Comparison of ENCODE assay signal across 28 mouse cellular contexts in genomic region chr8:6227901-6228300, GRCm38 (mm10).
DNase-seq lines count a peak whose midpoint lies in the region; ATAC-seq and TF ChIP-seq lines count a peak whose summit lies in the region.
"Had no signal": no experiment of that assay in that cellular context is flagged by ENCODE, and none has a peak within 500 bp of the region (broad histone marks: within the 10 kb centered on the region; RNA-seq: fewer than 3 reads in every experiment).

No protein-coding gene starts in this region.

- H3K27me3 ChIP-seq in forebrain, embryonic 14.5 days (replicated peaks; ENCODE audit: control insufficient read depth, insufficient read depth, low read length) = no peaks in the 10 kb centered on the region
- H3K27me3 ChIP-seq in forebrain, embryonic 10.5 days (ENCODE audit: poor library complexity, severe bottlenecking) = no peaks in the 10 kb centered on the region
- no peaks in the 10 kb centered on the region for H3K27me3 ChIP-seq in midbrain, postnatal 0 days (ENCODE audit: insufficient read depth, low read length)
- H3K27me3 ChIP-seq in midbrain, embryonic 16.5 days (ENCODE audit: control insufficient read depth, insufficient read depth, low read depth, low read length) = no peaks in the 10 kb centered on the region
- H3K27me3 ChIP-seq: CH12.LX; embryonic facial prominence, embryonic 13.5 days; forebrain, embryonic 12.5 days; hindbrain, embryonic 12.5 days; limb, embryonic 12.5 days; megakaryocyte, embryonic 14.5 days; neural tube, embryonic 13.5 days had no signal

- H3K4me2 ChIP-seq in forebrain, embryonic 14.5 days (ENCODE audit: low read length) = no peak overlapping the region
- no peak overlapping the region for H3K4me2 ChIP-seq in midbrain, postnatal 0 days (ENCODE audit: low read depth, low read length, poor library complexity, severe bottlenecking)
- H3K4me2 ChIP-seq in midbrain, embryonic 16.5 days (ENCODE audit: low read length) = no peak overlapping the region
- H3K4me2 ChIP-seq: embryonic facial prominence, embryonic 13.5 days; forebrain, embryonic 12.5 days; hindbrain, embryonic 12.5 days; limb, embryonic 12.5 days; liver, embryonic 11.5 days; neural tube, embryonic 13.5 days had no signal

- H3K4me3 ChIP-seq in forebrain, embryonic 14.5 days (ENCODE audit: low read depth, low read length) = no peak overlapping the region
- H3K4me3 ChIP-seq in forebrain, embryonic 10.5 days = no peak overlapping the region
- no peak overlapping the region for H3K4me3 ChIP-seq in midbrain, postnatal 0 days (ENCODE audit: low read depth, low read length)
- H3K4me3 ChIP-seq in midbrain, embryonic 16.5 days (ENCODE audit: low read depth, low read length) = no peak overlapping the region
- H3K4me3 ChIP-seq: embryonic facial prominence, embryonic 13.5 days; erythroblast, embryonic 14.5 days; forebrain, embryonic 12.5 days; hindbrain, embryonic 12.5 days; limb, embryonic 12.5 days; megakaryocyte, embryonic 14.5 days; neural tube, embryonic 13.5 days had no signal

- intact Hi-C loops in left cerebral cortex, postnatal 4 days (cut with DNase I) = no loop called here
- intact Hi-C loops in left cerebral cortex, postnatal 10 days (cut with DNase I) = no loop called here

- no peaks in the 10 kb centered on the region; the same call in 1 of the 2 replicates for H3K4me1 ChIP-seq in forebrain, embryonic 14.5 days (ENCODE audit: control insufficient read depth, insufficient read depth, low read length)
- H3K4me1 ChIP-seq in forebrain, embryonic 10.5 days = no peaks in the 10 kb centered on the region
- H3K4me1 ChIP-seq in midbrain, postnatal 0 days (ENCODE audit: insufficient read depth, low read length) = no peaks in the 10 kb centered on the region
- no peaks in the 10 kb centered on the region for H3K4me1 ChIP-seq in midbrain, embryonic 16.5 days (ENCODE audit: control insufficient read depth, insufficient read depth, low read length)
- H3K4me1 ChIP-seq: embryonic facial prominence, embryonic 13.5 days; forebrain, embryonic 12.5 days; hindbrain, embryonic 12.5 days; limb, embryonic 12.5 days; megakaryocyte, embryonic 14.5 days; neural tube, embryonic 13.5 days had no signal

- 76% methylated on average over 1 of the region's 1 CpGs for WGBS in forebrain, embryonic 14.5 days
- 85% methylated on average over 1 of the region's 1 CpGs for whole genome bisulfite sequencing in forebrain, embryonic 10.5 days
- WGBS in midbrain, postnatal 0 days = 76% methylated on average over 1 of the region's 1 CpGs
- 82% methylated on average over 1 of the region's 1 CpGs for WGBS in midbrain, embryonic 16.5 days

- no peak for ATAC-seq in forebrain, embryonic 14.5 days
- no peak for ATAC-seq in midbrain, postnatal 0 days (ENCODE audit: low FRiP score)
- ATAC-seq in midbrain, embryonic 16.5 days = no peak
- ATAC-seq: intestine, postnatal 0 days had no signal

- TF ChIP-seq CTCF in midbrain, postnatal 0 days (IDR thresholded peaks at IDR 0.05) = no peak

- peak; percentile 55 for DNase-seq in forebrain, embryonic 14.5 days (ENCODE audit: low spot score)
- no peak for DNase-seq in forebrain, embryonic 10.5 days (ENCODE audit: extremely low spot score, low spot score)
- peak; percentile 34 for DNase-seq in left cerebral cortex, postnatal 4 days
- no peak for DNase-seq in left cerebral cortex, postnatal 10 days (ENCODE audit: extremely low spot score in 1 of 2, low spot score in 2 of 2)
- DNase-seq in midbrain, postnatal 0 days (ENCODE audit: low spot score) = peak; percentile 53
- DNase-seq in spleen, adult 12 weeks (ENCODE audit: low spot score) = no peak
- DNase-seq: adrenal gland, postnatal 14 days; cerebellum, adult 18-20 months; embryo, embryonic 11 days; heart, postnatal 14 days; kidney, adult 9 months; kidney, postnatal 10 days; layer of hippocampus, postnatal 36 days; lung, postnatal 4 days; right cerebral cortex, postnatal 4 days; thymus, adult 2 months; thymus, postnatal 36 days had no signal

- H3K9me3 ChIP-seq in forebrain, embryonic 14.5 days (replicated peaks; ENCODE audit: control insufficient read depth, low read length) = no peaks in the 10 kb centered on the region
- H3K9me3 ChIP-seq in forebrain, embryonic 10.5 days = no peaks in the 10 kb centered on the region
- no peaks in the 10 kb centered on the region for H3K9me3 ChIP-seq in midbrain, postnatal 0 days (ENCODE audit: low read length)
- H3K9me3 ChIP-seq in midbrain, embryonic 16.5 days (replicated peaks; ENCODE audit: control insufficient read depth, low read length, poor library complexity, severe bottlenecking) = no peaks in the 10 kb centered on the region
- H3K9me3 ChIP-seq: embryonic facial prominence, embryonic 13.5 days; forebrain, embryonic 12.5 days; hindbrain, embryonic 12.5 days; limb, embryonic 12.5 days; neural tube, embryonic 13.5 days had no signal

- H3K9ac ChIP-seq in forebrain, embryonic 14.5 days (ENCODE audit: low read length) = no peak overlapping the region
- no peak overlapping the region for H3K9ac ChIP-seq in midbrain, postnatal 0 days (replicated peaks; ENCODE audit: low read length, poor library complexity, severe bottlenecking)
- no peak overlapping the region for H3K9ac ChIP-seq in midbrain, embryonic 16.5 days (ENCODE audit: low read depth, low read length)
- H3K9ac ChIP-seq: embryonic facial prominence, embryonic 13.5 days; forebrain, embryonic 12.5 days; hindbrain, embryonic 12.5 days; limb, embryonic 12.5 days; neural tube, embryonic 13.5 days had no signal

- H3K36me3 ChIP-seq in forebrain, embryonic 14.5 days (ENCODE audit: control insufficient read depth, insufficient read depth, low read length) = no peaks in the 10 kb centered on the region
- H3K36me3 ChIP-seq in forebrain, embryonic 10.5 days (replicated peaks) = no peaks in the 10 kb centered on the region
- H3K36me3 ChIP-seq in midbrain, postnatal 0 days (ENCODE audit: insufficient read depth, low read length) = no peaks in the 10 kb centered on the region
- H3K36me3 ChIP-seq in midbrain, embryonic 16.5 days (ENCODE audit: control insufficient read depth, insufficient read depth, low read length) = no peaks in the 10 kb centered on the region
- H3K36me3 ChIP-seq: embryonic facial prominence, embryonic 13.5 days; forebrain, embryonic 12.5 days; hindbrain, embryonic 12.5 days; limb, embryonic 12.5 days; neural tube, embryonic 13.5 days had no signal

- no peak overlapping the region for H3K27ac ChIP-seq in forebrain, embryonic 14.5 days (ENCODE audit: low read depth, low read length)
- H3K27ac ChIP-seq in forebrain, embryonic 10.5 days = no peak overlapping the region
- H3K27ac ChIP-seq in midbrain, postnatal 0 days (ENCODE audit: low read depth, low read length) = no peak overlapping the region
- no peak overlapping the region for H3K27ac ChIP-seq in midbrain, embryonic 16.5 days (ENCODE audit: low read length)
- H3K27ac ChIP-seq: embryonic facial prominence, embryonic 13.5 days; forebrain, embryonic 12.5 days; hindbrain, embryonic 12.5 days; limb, embryonic 12.5 days; neural tube, embryonic 13.5 days had no signal

Comparison
In these comparisons a context has a peak if more than half of its experiments do, and no peak if none do; other contexts are left out.
1. DNase-seq: peak in forebrain, embryonic 14.5 days (single experiment), left cerebral cortex, postnatal 4 days (single experiment) and midbrain, postnatal 0 days (single experiment); none in forebrain, embryonic 10.5 days (single experiment), left cerebral cortex, postnatal 10 days (0 of 2) and spleen, adult 12 weeks (single experiment).